Mouse (Mus musculus): ENCODE data around the gene B430306N03Rik.
"Not testable (repeated sequence)": the region's sequence is repeated elsewhere in the genome, so short reads cannot be mapped to it uniquely, and the experiment has no call there.

B430306N03Rik gene

GRCm38 (mm10) chr17:48312124-48312523, 3.8 kb upstream of the B430306N03Rik start:
- no peak for DNase-seq (ENCODE audit: low read depth, low spot score)

GRCm38 (mm10) chr17:48318686-48319085, 2.7 kb downstream of the B430306N03Rik start:
- no peak for DNase-seq (ENCODE audit: low read depth, low spot score)

GRCm38 (mm10) chr17:48321279-48321678, 5.3 kb downstream of the B430306N03Rik start:
- no peak for DNase-seq (ENCODE audit: low read depth, low spot score)

DNA sequence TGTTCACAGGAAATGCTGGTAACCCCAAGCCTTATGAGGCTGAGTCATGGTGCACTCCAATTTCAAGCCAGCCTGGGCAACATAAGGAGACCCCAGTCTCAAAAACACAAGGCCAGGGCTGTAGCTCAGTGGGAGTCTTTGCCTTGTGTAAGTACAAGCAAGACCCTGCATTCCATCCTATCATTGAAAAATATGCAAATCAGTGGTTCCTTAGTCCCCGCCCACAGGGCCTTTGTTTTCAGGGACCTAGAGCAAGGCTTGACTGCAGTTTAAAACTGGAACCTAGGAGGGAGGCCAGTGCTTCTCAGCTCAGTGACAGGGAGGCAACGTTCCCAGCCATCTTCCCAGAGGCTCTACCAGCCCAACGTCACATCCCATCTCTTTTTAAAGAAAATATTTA, 7.3 kb downstream of the B430306N03Rik start:
- no peak for DNase-seq (ENCODE audit: low read depth, low spot score)

GRCm38 (mm10) chr17:48324258-48324657, 8.3 kb downstream of the B430306N03Rik start:
- no peak for DNase-seq (ENCODE audit: low read depth, low spot score)

DNA sequence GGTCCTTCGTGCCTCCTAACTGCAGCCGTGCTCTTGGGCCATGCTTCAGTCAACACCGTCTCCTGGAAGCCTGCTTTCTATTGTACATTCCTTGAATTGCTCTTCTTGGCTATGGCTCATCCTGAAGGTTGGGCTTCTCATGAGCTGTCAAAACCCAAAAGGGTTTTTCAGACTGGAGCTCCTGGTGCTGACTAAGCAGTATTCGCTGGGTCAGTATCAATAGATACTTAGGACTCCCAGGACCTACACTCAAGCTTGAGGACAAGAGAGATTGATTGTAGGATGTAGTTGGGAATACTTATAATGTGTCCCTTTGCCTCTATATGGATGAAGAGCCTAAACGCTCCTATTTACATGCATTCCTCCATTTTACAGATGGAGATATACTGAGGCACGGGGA, 9.2 kb downstream of the B430306N03Rik start:
- DNase-seq (ENCODE audit: low read depth, low spot score) = no peak

DNA sequence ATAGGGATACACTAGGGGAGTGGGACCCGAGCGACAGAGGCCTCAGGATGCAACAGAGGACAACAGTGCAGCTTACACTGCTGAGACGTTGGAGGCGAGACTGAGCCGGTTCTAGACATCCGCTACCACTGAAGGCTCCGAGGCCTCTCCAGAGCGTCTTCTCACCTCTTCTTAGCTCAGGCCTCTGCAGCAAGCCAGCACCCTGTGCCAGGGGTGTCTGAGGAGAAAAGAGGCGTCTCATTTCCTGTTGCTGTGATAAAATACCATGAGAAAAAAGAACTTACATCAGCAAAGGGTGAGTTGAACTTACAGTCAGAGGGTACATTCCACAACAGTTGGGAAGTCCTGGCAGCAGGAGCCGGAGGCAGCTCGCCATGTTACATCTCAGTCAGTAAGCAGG, 9.7 kb downstream of the B430306N03Rik start:
- DNase-seq (ENCODE audit: low read depth, low spot score) = no peak

- DNase-seq (ENCODE audit: low read depth, low spot score) = no peak
Observed at GRCm38 (mm10) chr17:48326656-48327055, 10.7 kb downstream of the B430306N03Rik start.

GRCm38 (mm10) chr17:48332524-48332923, 16.6 kb downstream of the B430306N03Rik start:
- no peak for DNase-seq (ENCODE audit: low read depth, low spot score)

DNA sequence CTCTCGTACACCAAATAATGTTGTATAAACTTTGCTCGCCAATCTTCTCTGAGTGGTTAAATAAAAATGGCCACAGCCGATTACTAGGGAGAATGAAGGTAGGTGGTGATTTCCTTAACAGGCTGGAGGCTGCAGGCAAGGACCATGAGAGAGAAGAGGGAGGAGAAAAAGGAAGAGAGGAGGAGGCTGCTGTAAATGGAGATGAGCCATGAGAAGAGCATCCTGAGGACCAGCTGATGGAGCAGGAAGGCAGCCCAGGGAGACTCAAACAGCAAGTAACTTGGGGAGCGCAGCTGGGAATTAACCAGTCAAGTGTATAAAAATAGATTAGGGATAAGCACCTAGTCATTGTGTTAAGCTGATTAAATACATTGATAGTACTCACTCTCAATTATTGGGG, 18.2 kb downstream of the B430306N03Rik start:
- no peak for DNase-seq (ENCODE audit: low read depth, low spot score)

DNA sequence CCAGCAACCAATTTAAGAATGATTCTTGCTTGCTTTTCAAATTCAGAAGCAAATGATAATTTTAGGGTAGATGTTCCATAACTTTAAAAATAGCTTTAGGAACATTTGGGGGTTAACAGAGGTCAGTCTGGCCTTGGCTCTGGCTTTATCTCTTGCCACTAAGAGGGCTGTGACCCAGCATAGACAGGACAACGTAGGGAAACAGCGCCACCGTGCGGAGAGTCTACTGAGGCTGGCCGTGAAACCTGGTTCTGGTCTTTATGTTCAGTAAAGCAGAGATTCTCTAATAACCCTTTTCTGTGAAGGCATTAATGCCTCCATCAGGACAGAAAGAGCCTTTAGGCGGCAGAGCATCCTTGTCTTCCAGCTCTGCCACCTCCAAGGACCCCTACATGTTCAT, 20.9 kb downstream of the B430306N03Rik start:
- peak; percentile 45 for DNase-seq (ENCODE audit: low read depth, low spot score)

GRCm38 (mm10) chr17:48340267-48340666, 24.3 kb downstream of the B430306N03Rik start:
- DNase-seq (ENCODE audit: low read depth, low spot score) = no peak

- DNase-seq (ENCODE audit: low read depth, low spot score) = no peak
Observed at GRCm38 (mm10) chr17:48341947-48342346, 26.0 kb downstream of the B430306N03Rik start.

- no peak for DNase-seq (ENCODE audit: low read depth, low spot score)
Observed at GRCm38 (mm10) chr17:48343065-48343464, 27.1 kb downstream of the B430306N03Rik start.

DNA sequence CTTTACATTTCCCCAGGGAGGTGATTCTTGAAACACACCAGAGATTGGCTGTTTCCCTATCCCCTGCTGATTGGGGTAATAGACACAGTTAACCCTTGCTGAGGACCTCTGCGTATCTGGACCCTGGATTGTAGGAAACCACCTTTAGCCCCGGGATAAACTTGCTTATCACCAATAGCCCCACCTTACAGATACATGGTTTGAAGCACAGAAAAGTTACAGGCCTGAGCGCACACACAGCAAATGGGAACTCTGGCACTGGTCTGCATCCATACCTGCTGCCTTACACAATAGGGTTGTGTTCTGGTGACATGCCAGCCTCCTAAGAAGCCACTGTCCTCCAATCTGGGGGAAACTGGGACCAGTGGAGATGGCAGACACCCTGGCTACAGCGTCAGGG, 29.9 kb downstream of the B430306N03Rik start:
- no peak for DNase-seq (ENCODE audit: low read depth, low spot score)

- no peak for DNase-seq (ENCODE audit: low read depth, low spot score)
Observed at GRCm38 (mm10) chr17:48346231-48346630, 30.3 kb downstream of the B430306N03Rik start, which contains the start of gene Trem2. Gene Trem2, plus strand, starts transcription at chr17:48346401.

- no peak for DNase-seq (ENCODE audit: low read depth, low spot score)
Observed at GRCm38 (mm10) chr17:48346834-48347233, 30.9 kb downstream of the B430306N03Rik start.

DNA sequence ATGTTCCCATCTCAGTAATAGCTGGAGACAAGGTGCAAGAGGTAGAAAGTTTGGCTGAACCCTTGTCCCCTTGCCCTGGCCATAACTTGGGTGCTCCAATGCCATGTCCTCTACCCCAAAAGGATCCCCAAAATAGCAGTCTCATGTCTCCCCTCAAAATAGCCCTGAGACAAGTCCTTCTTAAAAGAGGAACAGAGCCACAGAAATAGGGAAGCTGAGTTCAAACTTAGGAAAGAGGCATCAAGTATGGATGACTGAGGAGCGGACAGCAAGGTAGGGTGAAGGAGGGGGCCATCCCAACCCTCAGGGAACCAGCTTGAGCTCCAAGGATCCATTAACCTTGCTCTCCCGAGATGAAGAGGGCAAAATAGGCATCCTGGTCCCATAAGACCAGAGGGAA, 31.3 kb downstream of the B430306N03Rik start:
- no peak for DNase-seq (ENCODE audit: low read depth, low spot score)

DNA sequence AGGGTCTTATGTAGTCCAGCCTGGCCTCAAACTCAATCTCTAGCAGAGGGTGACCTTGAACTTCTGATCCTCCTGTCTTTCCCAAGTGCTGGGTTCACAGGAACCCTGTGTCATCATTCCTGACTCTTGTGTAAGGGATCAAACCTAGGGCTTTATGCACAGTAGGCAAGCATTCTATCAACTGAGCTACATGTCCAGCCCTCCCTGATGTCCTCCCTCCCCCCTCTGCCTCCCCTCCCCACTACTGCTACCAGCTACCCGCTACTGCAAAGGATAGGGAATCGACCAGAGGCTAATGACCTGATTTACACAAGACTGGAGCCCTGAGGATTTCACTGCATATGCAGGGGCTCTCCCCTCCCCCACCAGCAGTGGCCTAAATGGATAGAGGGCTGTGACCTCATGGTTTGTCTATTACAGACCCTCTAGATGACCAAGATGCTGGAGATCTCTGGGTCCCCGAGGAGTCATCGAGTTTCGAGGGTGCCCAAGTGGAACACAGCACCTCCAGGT, 34.8 kb downstream of the B430306N03Rik start:
- DNase-seq (ENCODE audit: low read depth, low spot score) = no peak

DNA sequence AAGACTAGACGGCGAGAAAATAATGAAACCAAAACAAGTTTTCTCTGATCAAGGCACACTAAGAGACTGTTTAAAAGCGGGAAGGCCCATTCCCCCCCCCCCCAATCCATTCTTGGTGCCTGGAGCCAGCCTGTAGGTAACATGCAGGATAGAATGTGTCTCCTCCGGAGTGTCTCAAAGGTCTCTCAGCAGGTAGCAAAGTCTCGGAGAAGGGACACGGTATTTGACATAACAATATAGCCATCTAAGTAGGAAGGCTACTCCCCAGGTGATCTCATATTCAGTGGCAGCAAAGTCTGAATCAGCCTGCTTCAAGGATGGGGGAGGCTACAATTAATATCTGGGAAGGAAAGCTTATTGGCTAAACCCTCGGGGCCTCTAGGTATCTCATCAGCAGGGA, 37.0 kb downstream of the B430306N03Rik start:
- not testable (repeated sequence) for DNase-seq (ENCODE audit: low read depth, low spot score)

GRCm38 (mm10) chr17:48355822-48356221, 39.9 kb downstream of the B430306N03Rik start:
- no peak for DNase-seq (ENCODE audit: low read depth, low spot score)

- no peak for DNase-seq (ENCODE audit: low read depth, low spot score)
Observed at GRCm38 (mm10) chr17:48357892-48358291, 42.0 kb downstream of the B430306N03Rik start.

DNA sequence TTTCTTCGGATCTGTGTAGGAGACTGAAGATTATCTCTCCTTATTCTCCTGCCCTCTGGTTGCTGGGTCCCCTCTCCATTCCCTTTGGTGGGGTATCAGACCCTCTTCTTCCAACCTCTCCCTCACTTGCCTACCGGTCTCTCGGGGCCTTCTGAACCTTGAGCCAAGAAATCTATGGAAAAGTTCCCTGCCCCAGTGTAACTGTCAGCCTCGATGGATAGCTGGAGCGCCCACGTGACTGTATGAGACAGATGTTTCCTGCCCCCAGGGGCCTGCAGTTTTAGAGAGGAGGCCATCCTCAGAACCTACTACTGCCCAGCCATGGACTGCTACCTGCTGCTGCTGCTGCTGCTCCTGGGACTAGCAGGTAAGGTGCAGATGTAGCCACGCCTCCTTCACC, 43.7 kb downstream of the B430306N03Rik start, which contains the start of gene Treml1:
Treml1 (plus strand) TSS at position 301 of the 400 bp plus-strand sequence.
- DNase-seq (ENCODE audit: low read depth, low spot score) = no peak

DNA sequence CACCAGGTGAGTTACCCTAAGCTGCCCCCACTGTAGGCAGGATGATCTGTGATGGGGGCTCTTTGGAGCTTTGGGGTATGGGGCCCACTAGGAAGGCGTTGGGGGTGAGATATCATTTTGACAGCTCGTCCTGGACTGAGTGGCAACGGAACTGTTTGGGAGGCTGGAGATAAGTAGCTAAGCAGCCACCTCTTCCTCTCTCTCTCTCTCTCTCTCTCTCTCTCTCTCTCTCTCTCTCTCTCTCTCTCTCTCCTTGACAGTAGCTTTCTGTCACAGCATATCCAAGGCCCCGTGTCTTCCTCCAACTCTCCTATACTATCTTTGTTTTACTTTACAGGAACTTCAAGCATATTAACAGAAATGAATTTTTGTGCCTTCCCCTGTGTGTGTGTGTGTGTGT, 44.5 kb downstream of the B430306N03Rik start:
- no peak for DNase-seq (ENCODE audit: low read depth, low spot score)
